Mouse (Mus musculus) E14TG2a.4 (cell line): ENCODE results near the gene Cphx3.
"Not testable (repeated sequence)": the region's sequence is repeated elsewhere in the genome, so short reads cannot be mapped to it uniquely, and the experiment has no call there.

Experiments used
- CTCF ChIP-seq: conservative IDR thresholded peaks from 2 replicates; pipeline ENCODE4 v1.5.1; 2014; ENCODE audit warnings: low read length
- NANOG ChIP-seq: IDR thresholded peaks from 2 replicates; pipeline ENCODE4 v1.6.1; 2014; ENCODE audit warnings: borderline replicate concordance, low read length, mixed read lengths
- POU5F1 ChIP-seq: IDR thresholded peaks from 2 replicates; pipeline ENCODE4 v1.6.1; 2014; ENCODE audit warnings: low read length, borderline replicate concordance

GRCm38 (mm10) chr14:26067325-26067633, 14.8 kb upstream of the Cphx3 start, which contains the start of gene Tmem254c:
- TF ChIP-seq CTCF, NANOG, POU5F1: not testable (repeated sequence)
